8 mouse cellular contexts compared by ENCODE assay signal in the genomic region with DNA sequence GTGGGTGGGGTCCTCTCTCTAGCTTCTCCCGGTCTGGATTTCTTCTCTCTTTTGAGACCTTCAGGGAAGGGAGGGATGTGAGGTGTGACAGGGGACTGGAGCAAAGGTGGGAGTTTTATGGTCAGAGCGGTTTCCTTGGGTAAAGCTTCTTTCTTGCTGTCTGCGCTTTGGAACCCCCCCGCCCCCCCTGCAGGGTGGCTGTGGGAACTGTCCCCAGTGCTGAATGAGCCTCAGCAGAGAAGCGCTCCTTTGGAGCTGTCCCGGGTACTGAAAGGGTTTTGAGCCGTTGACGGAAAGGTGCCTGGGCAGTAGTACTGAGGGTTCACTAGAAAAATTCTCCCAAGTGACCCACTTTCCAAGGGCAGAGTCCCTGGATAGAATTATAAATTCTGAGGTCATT. TPM values are rescaled to one million over a fixed set of nuclear protein-coding genes. Genes with fewer than 3 reads are reported as not detected.
A peak's percentile ranks its signal among the peaks of the same experiment; 100 is the strongest.
DNase-seq lines count a peak whose midpoint lies in the region; ATAC-seq lines count a peak whose summit lies in the region.

No protein-coding gene starts in this region.

- peak; percentile 49 to 68 for DNase-seq in layer of hippocampus, postnatal 10 days (ENCODE audit: low spot score in 2 of 2)
- DNase-seq in layer of hippocampus, adult 18-20 months (ENCODE audit: low spot score in 2 of 2) = no peak
- DNase-seq in ZHBTc4 (ENCODE audit: low read depth, low spot score) = peak; percentile 85
- peak; percentile 81 for DNase-seq in embryo, embryonic 10 days (ENCODE audit: low spot score)
- DNase-seq in hindlimb bud, embryonic 11.5 days (ENCODE audit: extremely low spot score, low read depth, low spot score) = peak; percentile 60
- DNase-seq in thymus, postnatal 14 days = peak; percentile 56
- no peak for DNase-seq in left cerebral cortex, adult 9 months (ENCODE audit: low spot score in 2 of 2)

- peak; percentile 57; the same call in 1 of the 2 replicates for ATAC-seq in megakaryocyte-erythroid progenitor cell, adult 5-6 weeks (replicated peaks; ENCODE audit: low FRiP score, low TSS enrichment, poor library complexity, severe bottlenecking)

RNA-seq across cellular contexts. Expression of gene Dlgap3, which starts 4.5 kb away (rescaled TPM):
- 100 to 1,000 TPM; 218 to 228 TPM for total RNA-seq in layer of hippocampus, postnatal 10 days (2021)
- 100 to 1,000 TPM; 285 to 286 TPM for total RNA-seq in layer of hippocampus, adult 18-20 months (2021)
- not detected in 2 replicates for total RNA-seq in megakaryocyte-erythroid progenitor cell, adult 5-6 weeks (2014; fragmentation: Nextera tagmentation)
- not detected in 2 replicates for total RNA-seq in megakaryocyte-erythroid progenitor cell, adult 5-6 weeks (2017)

RNA-seq across cellular contexts. Expression of gene Tmem35b, which starts 50.0 kb away (rescaled TPM):
- 1 to 10 TPM; 3.0 to 3.7 TPM for total RNA-seq in layer of hippocampus, postnatal 10 days (2021)
- total RNA-seq in layer of hippocampus, adult 18-20 months (2021) = 1 to 10 TPM; 4.3 to 4.6 TPM
- total RNA-seq in megakaryocyte-erythroid progenitor cell, adult 5-6 weeks (2014; fragmentation: Nextera tagmentation) = 5.3 and 8.9 TPM in 2 replicates
- 6.2 and 7.9 TPM in 2 replicates for total RNA-seq in megakaryocyte-erythroid progenitor cell, adult 5-6 weeks (2017)

Comparison
In these comparisons a context has a peak if more than half of its experiments do, and no peak if none do; other contexts are left out.
1. DNase-seq: peak in layer of hippocampus, postnatal 10 days (2 of 2), ZHBTc4 (single experiment), embryo, embryonic 10 days (single experiment), hindlimb bud, embryonic 11.5 days (single experiment) and thymus, postnatal 14 days (single experiment); none in layer of hippocampus, adult 18-20 months (0 of 2) and left cerebral cortex, adult 9 months (0 of 2).
2. RNA of gene Dlgap3, which starts 4.5 kb away (total RNA-seq): 285 to 286 TPM in layer of hippocampus, adult 18-20 months and 218 to 228 TPM in layer of hippocampus, postnatal 10 days; not detected in megakaryocyte-erythroid progenitor cell, adult 5-6 weeks; every median in the first group is over 100 times any median in the second.